Mouse (Mus musculus): ENCODE data around the gene Nfam1.

GRCm38 (mm10) chr15:83002665-83003548 lies 30.2 kb downstream of the Nfam1 start:
- TF ChIP-seq CTCF (IDR thresholded peaks at IDR 0.05; ENCODE audit: extremely low read depth, insufficient read depth, insufficient read length, insufficient replicate concordance) (no peak), POLR2A (IDR thresholded peaks at IDR 0.05; ENCODE audit: low read depth, low read length) (no peak)
